Mouse (Mus musculus) G1E (cell line): ENCODE measurements around the gene Olfr976. TPM values are rescaled to one million over a fixed set of nuclear protein-coding genes. Genes with fewer than 3 reads are reported as not detected.

Experiments
- ATAC-seq: 2 replicates; pipeline ENCODE4 v1.8.0; 2016; ENCODE audit warnings: mild to moderate bottlenecking; ENCODE audit not compliant: insufficient number of reproducible peaks, poor library complexity, low FRiP score, severe bottlenecking; ENCODE audit errors: extremely low read depth
- DNase-seq: peaks from one replicate; pipeline ENCODE4 v3.0.0; 2012; ENCODE audit warnings: low spot score
- H3K27me3 ChIP-seq: 2 replicates; pipeline ENCODE4 v1.6.1; 2012; ENCODE audit warnings: mild to moderate bottlenecking, low read length, inconsistent platforms; ENCODE audit not compliant: insufficient read depth
- H3K36me3 ChIP-seq: replicated peaks from 2 replicates; pipeline ENCODE3; 2012; ENCODE audit warnings: mild to moderate bottlenecking, inconsistent platforms
- H3K4me1 ChIP-seq: 2 replicates; pipeline ENCODE4 v1.6.1; 2012; ENCODE audit warnings: low read depth, low read length, inconsistent platforms, mixed read lengths; ENCODE audit not compliant: insufficient read depth
- H3K4me3 ChIP-seq: 2 replicates; pipeline ENCODE4 v1.5.1; 2012; ENCODE audit warnings: low read depth, mild to moderate bottlenecking, inconsistent platforms, low read length, moderate library complexity, mixed read lengths
- H3K9me3 ChIP-seq: replicated peaks from 2 replicates; pipeline ENCODE4 v1.6.1; 2012; ENCODE audit warnings: inconsistent platforms
- CTCF ChIP-seq: IDR thresholded peaks from 2 replicates; pipeline ENCODE4 v1.5.1; 2012; ENCODE audit warnings: low read depth, low read length, inconsistent platforms, mixed read lengths
- GATA1 ChIP-seq: IDR thresholded peaks from 2 replicates; pipeline ENCODE4 v1.6.1; 2012; ENCODE audit warnings: borderline replicate concordance, low read length, inconsistent platforms, mixed read lengths
- GATA2 ChIP-seq: IDR thresholded peaks from 2 replicates; pipeline ENCODE4 v1.6.1; 2012; ENCODE audit warnings: low read depth, low read length, inconsistent platforms, borderline replicate concordance
- POLR2AphosphoS5 ChIP-seq: IDR thresholded peaks from 2 replicates; pipeline ENCODE4 v1.6.1; 2012; ENCODE audit warnings: low read depth, low read length, inconsistent platforms; ENCODE audit not compliant: insufficient replicate concordance
- TAL1 ChIP-seq: conservative IDR thresholded peaks from 2 replicates; pipeline ENCODE4 v1.6.1; 2012; ENCODE audit warnings: low read depth, low read length, inconsistent platforms, mixed read lengths
- polyA plus RNA-seq: library from polyadenylated mRNA; stranded (reverse); fragments of >175 nt; gene quantifications from 2 replicates; pipeline ENCODE4 v1.2.3, GENCODE M21; 2012
- total RNA-seq, 2 experiments: library from RNA; stranded (forward) in 1 of 2; stranded (reverse) in 1 of 2; fragments of 200-1000 nt in 1 of 2; fragments of >200 nt in 1 of 2; fragmentation: Nextera tagmentation in 1 of 2; gene quantifications; 2 replicates each; pipeline ENCODE4 v1.2.3; 2014 to 2017

Olfr976 gene
- total and polyA plus RNA-seq, 3 experiments = not detected

GRCm38 (mm10) chr9:39909939-39910338 lies 51.0 kb downstream of the Olfr976 start:
- Histone ChIP-seq H3K36me3 (no peaks in the 10 kb centered on the region), H3K27me3 (no peaks in the 10 kb centered on the region), H3K4me1 (peaks cover 3% of the 10 kb centered on the region), H3K9me3 (no peaks in the 10 kb centered on the region), H3K4me3 (no peak overlapping the region)
- TF ChIP-seq GATA2 = no peak
- TF ChIP-seq CTCF = no peak
- no peak for TF ChIP-seq TAL1
- no peak for TF ChIP-seq GATA1
- TF ChIP-seq POLR2AphosphoS5 = no peak
- DNase-seq (no peak), ATAC-seq (peak; percentile 15; the same call in 1 of the 2 replicates)

GRCm38 (mm10) chr9:39907036-39907435 lies 53.9 kb downstream of the Olfr976 start, which contains the start of gene Olfr229:
Olfr229 (plus strand) TSS chr9:39907336.
- Histone ChIP-seq H3K4me1 (peaks cover 5% of the 10 kb centered on the region), H3K27me3 (no peaks in the 10 kb centered on the region), H3K9me3 (no peaks in the 10 kb centered on the region), H3K4me3 (no peak within 1 kb of the TSS), H3K36me3 (no peaks in the 10 kb centered on the region)
- no peak for DNase-seq
- ATAC-seq = no peak
- TF ChIP-seq GATA1 (no peak), CTCF (no peak), TAL1 (no peak)

- peaks cover 5% of the 10 kb centered on the region for H3K4me1 ChIP-seq
- H3K4me3 ChIP-seq = no peak overlapping the region
- DNase-seq (no peak), ATAC-seq (peak; percentile 54; the same call in 1 of the 2 replicates)
- no peaks in the 10 kb centered on the region for H3K36me3 ChIP-seq
- H3K9me3 ChIP-seq = no peaks in the 10 kb centered on the region
- no peaks in the 10 kb centered on the region for H3K27me3 ChIP-seq
- no peak for TF ChIP-seq GATA1
- TF ChIP-seq CTCF = no peak
- TF ChIP-seq GATA2 = no peak
- TF ChIP-seq TAL1 = no peak
- no peak for TF ChIP-seq POLR2AphosphoS5
Measured at GRCm38 (mm10) chr9:39905106-39905505, 55.8 kb downstream of the Olfr976 start.

Other genes with a start within 250 kb of the Olfr976 start
Only the 20 nearest of the 22 such genes appear.
- not detected in 2 replicates for gene Olfr150, start 230.2 kb downstream of the Olfr976 start, total RNA-seq (2014; fragmentation: Nextera tagmentation)
- gene Olfr150, start 230.2 kb downstream of the Olfr976 start, total RNA-seq (2017) = 0.11 TPM in 1 of 2 replicates, not detected in the other
- gene Olfr150, start 230.2 kb downstream of the Olfr976 start, polyA plus RNA-seq = not detected in 2 replicates
- gene Olfr967, start 214.9 kb downstream of the Olfr976 start, total RNA-seq (2014; fragmentation: Nextera tagmentation) = not detected in 2 replicates
- 0.16 TPM in 1 of 2 replicates, not detected in the other for gene Olfr967, start 214.9 kb downstream of the Olfr976 start, total RNA-seq (2017)
- gene Olfr967, start 214.9 kb downstream of the Olfr976 start, polyA plus RNA-seq = not detected in 2 replicates
- gene Olfr968, start 177.9 kb downstream of the Olfr976 start, total RNA-seq (2014; fragmentation: Nextera tagmentation) = not detected in 2 replicates
- 0.06 and 0.11 TPM in 2 replicates for gene Olfr968, start 177.9 kb downstream of the Olfr976 start, total RNA-seq (2017)
- gene Olfr968, start 177.9 kb downstream of the Olfr976 start, polyA plus RNA-seq = not detected in 2 replicates
- not detected in 2 replicates for gene Olfr969, start 170.2 kb downstream of the Olfr976 start, total RNA-seq (2014; fragmentation: Nextera tagmentation)
- not detected in 2 replicates for gene Olfr969, start 170.2 kb downstream of the Olfr976 start, total RNA-seq (2017)
- not detected in 2 replicates for gene Olfr969, start 170.2 kb downstream of the Olfr976 start, polyA plus RNA-seq
- gene Olfr970, start 152.3 kb downstream of the Olfr976 start, total RNA-seq (2014; fragmentation: Nextera tagmentation) = not detected in 2 replicates
- 0.33 TPM in 1 of 2 replicates, not detected in the other for gene Olfr970, start 152.3 kb downstream of the Olfr976 start, total RNA-seq (2017)
- gene Olfr970, start 152.3 kb downstream of the Olfr976 start, polyA plus RNA-seq = not detected in 2 replicates
- gene Olfr971, start 124.3 kb downstream of the Olfr976 start, total RNA-seq (2014; fragmentation: Nextera tagmentation) = not detected in 2 replicates
- gene Olfr971, start 124.3 kb downstream of the Olfr976 start, total RNA-seq (2017) = not detected in 2 replicates
- gene Olfr971, start 124.3 kb downstream of the Olfr976 start, polyA plus RNA-seq = not detected in 2 replicates
- gene Olfr972, start 94.7 kb downstream of the Olfr976 start, total RNA-seq (2014; fragmentation: Nextera tagmentation) = not detected in 2 replicates
- gene Olfr972, start 94.7 kb downstream of the Olfr976 start, total RNA-seq (2017) = 0.44 TPM in 1 of 2 replicates, not detected in the other
- not detected in 2 replicates for gene Olfr972, start 94.7 kb downstream of the Olfr976 start, polyA plus RNA-seq
- gene Olfr229, start 53.8 kb downstream of the Olfr976 start, total RNA-seq (2014; fragmentation: Nextera tagmentation) = not detected in 2 replicates
- gene Olfr229, start 53.8 kb downstream of the Olfr976 start, total RNA-seq (2017) = 0.16 TPM in 1 of 2 replicates, not detected in the other
- not detected in 2 replicates for gene Olfr229, start 53.8 kb downstream of the Olfr976 start, polyA plus RNA-seq
- not detected in 2 replicates for gene Olfr974, start 23.6 kb downstream of the Olfr976 start, total RNA-seq (2014; fragmentation: Nextera tagmentation)
- not detected in 2 replicates for gene Olfr974, start 23.6 kb downstream of the Olfr976 start, total RNA-seq (2017)
- not detected in 2 replicates for gene Olfr974, start 23.6 kb downstream of the Olfr976 start, polyA plus RNA-seq
- gene Olfr975, start 9.1 kb downstream of the Olfr976 start, total RNA-seq (2014; fragmentation: Nextera tagmentation) = 0.38 TPM in 1 of 2 replicates, not detected in the other
- 0.22 and 0.29 TPM in 2 replicates for gene Olfr975, start 9.1 kb downstream of the Olfr976 start, total RNA-seq (2017)
- gene Olfr975, start 9.1 kb downstream of the Olfr976 start, polyA plus RNA-seq = not detected in 2 replicates
- gene Olfr978, start 31.0 kb upstream of the Olfr976 start, total RNA-seq (2014; fragmentation: Nextera tagmentation) = not detected in 2 replicates
- gene Olfr978, start 31.0 kb upstream of the Olfr976 start, total RNA-seq (2017) = 0.05 and 0.23 TPM in 2 replicates
- not detected in 2 replicates for gene Olfr978, start 31.0 kb upstream of the Olfr976 start, polyA plus RNA-seq
- gene Olfr979, start 42.3 kb upstream of the Olfr976 start, total RNA-seq (2014; fragmentation: Nextera tagmentation) = not detected in 2 replicates
- 0.16 TPM in 1 of 2 replicates, not detected in the other for gene Olfr979, start 42.3 kb upstream of the Olfr976 start, total RNA-seq (2017)
- gene Olfr979, start 42.3 kb upstream of the Olfr976 start, polyA plus RNA-seq = not detected in 2 replicates
- not detected in 2 replicates for gene Olfr980, start 48.4 kb upstream of the Olfr976 start, total RNA-seq (2014; fragmentation: Nextera tagmentation)
- gene Olfr980, start 48.4 kb upstream of the Olfr976 start, total RNA-seq (2017) = 0.06 and 0.22 TPM in 2 replicates
- not detected in 2 replicates for gene Olfr980, start 48.4 kb upstream of the Olfr976 start, polyA plus RNA-seq
- not detected in 2 replicates for gene Olfr981, start 60.3 kb upstream of the Olfr976 start, total RNA-seq (2014; fragmentation: Nextera tagmentation)
- 0.17 and 0.27 TPM in 2 replicates for gene Olfr981, start 60.3 kb upstream of the Olfr976 start, total RNA-seq (2017)
- not detected in 2 replicates for gene Olfr981, start 60.3 kb upstream of the Olfr976 start, polyA plus RNA-seq
- not detected in 2 replicates for gene Olfr982, start 112.7 kb upstream of the Olfr976 start, total RNA-seq (2014; fragmentation: Nextera tagmentation)
- gene Olfr982, start 112.7 kb upstream of the Olfr976 start, total RNA-seq (2017) = under 0.01 and 0.11 TPM in 2 replicates
- not detected in 2 replicates for gene Olfr982, start 112.7 kb upstream of the Olfr976 start, polyA plus RNA-seq
- gene Olfr983, start 132.5 kb upstream of the Olfr976 start, total RNA-seq (2014; fragmentation: Nextera tagmentation) = not detected in 2 replicates
- 0.05 TPM in 1 of 2 replicates, not detected in the other for gene Olfr983, start 132.5 kb upstream of the Olfr976 start, total RNA-seq (2017)
- gene Olfr983, start 132.5 kb upstream of the Olfr976 start, polyA plus RNA-seq = not detected in 2 replicates
- gene Olfr984, start 153.1 kb upstream of the Olfr976 start, total RNA-seq (2014; fragmentation: Nextera tagmentation) = not detected in 2 replicates
- gene Olfr984, start 153.1 kb upstream of the Olfr976 start, total RNA-seq (2017) = 0.11 and 0.23 TPM in 2 replicates
- gene Olfr984, start 153.1 kb upstream of the Olfr976 start, polyA plus RNA-seq = not detected in 2 replicates
- not detected in 2 replicates for gene Olfr985, start 169.1 kb upstream of the Olfr976 start, total RNA-seq (2014; fragmentation: Nextera tagmentation)
- gene Olfr985, start 169.1 kb upstream of the Olfr976 start, total RNA-seq (2017) = not detected in 2 replicates
- gene Olfr985, start 169.1 kb upstream of the Olfr976 start, polyA plus RNA-seq = not detected in 2 replicates
- not detected in 2 replicates for gene Tmem225, start 187.0 kb upstream of the Olfr976 start, total RNA-seq (2014; fragmentation: Nextera tagmentation)
- 0.11 and 0.12 TPM in 2 replicates for gene Tmem225, start 187.0 kb upstream of the Olfr976 start, total RNA-seq (2017)
- not detected in 2 replicates for gene Tmem225, start 187.0 kb upstream of the Olfr976 start, polyA plus RNA-seq
- gene Olfr986, start 219.8 kb upstream of the Olfr976 start, total RNA-seq (2014; fragmentation: Nextera tagmentation) = not detected in 2 replicates
- gene Olfr986, start 219.8 kb upstream of the Olfr976 start, total RNA-seq (2017) = 0.27 TPM in 1 of 2 replicates, not detected in the other
- not detected in 2 replicates for gene Olfr986, start 219.8 kb upstream of the Olfr976 start, polyA plus RNA-seq